Mouse (Mus musculus): ENCODE measurements around the gene Zpbp2. TPM values are rescaled to one million over a fixed set of nuclear protein-coding genes. Genes with fewer than 3 reads are reported as not detected.
A peak's percentile ranks its signal among the peaks of the same experiment; 100 is the strongest.
"Not testable (repeated sequence)": the region's sequence is repeated elsewhere in the genome, so short reads cannot be mapped to it uniquely, and the experiment has no call there.

The Zpbp2 gene
- polyA plus RNA-seq, 1 experiment from 2014 or later: not detected

DNA sequence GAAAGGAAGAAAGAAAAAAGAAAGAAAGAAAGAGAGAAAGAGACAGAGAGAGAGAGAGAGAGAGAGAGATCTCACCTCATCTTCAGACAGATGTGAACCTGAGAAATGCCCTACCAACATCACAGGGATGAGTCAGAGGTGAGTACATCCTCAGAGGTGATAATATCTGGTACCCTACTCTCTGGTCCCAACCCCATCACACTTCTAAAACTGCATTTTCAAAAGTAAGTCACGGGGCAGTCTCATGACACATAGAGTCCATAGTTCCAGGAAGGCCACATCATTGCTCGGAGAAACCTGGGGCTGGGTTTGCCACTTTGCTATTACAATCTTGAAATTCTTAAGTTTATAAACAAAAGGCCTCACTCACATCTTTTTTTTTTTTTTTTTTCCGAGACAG is 45.1 kb downstream of the Zpbp2 start:
- no peak overlapping the region for H3K27ac ChIP-seq
- H3K27me3 ChIP-seq: peaks cover 28% of the 10 kb centered on the region
- WGBS: 83% methylated on average over 3 of the region's 3 CpGs
- H3K4me2 ChIP-seq (replicated peaks): no peak overlapping the region
- H3K4me1 ChIP-seq: no peaks in the 10 kb centered on the region
- no peaks in the 10 kb centered on the region for H3K36me3 ChIP-seq
- no peak for ATAC-seq (ENCODE audit: insufficient number of reproducible peaks, insufficient read depth, low FRiP score, low TSS enrichment)
- H3K9ac ChIP-seq: no peak overlapping the region
- H3K9me3 ChIP-seq: no peaks in the 10 kb centered on the region
- no peak overlapping the region for H3K4me3 ChIP-seq

DNA sequence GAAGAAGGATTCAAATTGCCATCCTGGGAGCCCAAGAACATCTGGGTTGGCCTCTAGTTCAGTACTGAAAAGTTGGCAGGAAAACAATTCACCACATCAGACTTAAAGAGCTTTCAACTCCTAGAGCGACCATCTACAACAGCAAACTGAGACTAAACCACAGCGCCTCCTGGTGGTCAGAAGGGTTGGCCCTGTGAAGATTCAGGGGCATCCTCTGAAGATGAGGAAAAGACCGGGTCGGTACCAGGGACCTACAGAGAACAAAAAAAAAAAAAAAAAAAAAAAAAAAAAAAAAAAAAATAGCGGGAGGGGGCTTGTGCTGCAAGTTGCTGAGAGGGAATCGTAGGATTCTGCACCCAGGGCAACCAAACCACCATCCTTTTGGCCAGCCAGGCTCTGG is 46.5 kb downstream of the Zpbp2 start:
- H3K9ac ChIP-seq: no peak overlapping the region
- peaks cover 38% of the 10 kb centered on the region for H3K27me3 ChIP-seq
- no peaks in the 10 kb centered on the region for H3K36me3 ChIP-seq
- no peak overlapping the region for H3K4me2 ChIP-seq (replicated peaks)
- H3K4me1 ChIP-seq: peaks cover 6% of the 10 kb centered on the region; the same call in 1 of the 2 replicates
- no peak overlapping the region for H3K27ac ChIP-seq
- ATAC-seq (ENCODE audit: insufficient number of reproducible peaks, insufficient read depth, low FRiP score, low TSS enrichment): no peak
- H3K4me3 ChIP-seq: no peak overlapping the region
- WGBS: 43% methylated on average over 5 of the region's 6 CpGs
- no peaks in the 10 kb centered on the region for H3K9me3 ChIP-seq

DNA sequence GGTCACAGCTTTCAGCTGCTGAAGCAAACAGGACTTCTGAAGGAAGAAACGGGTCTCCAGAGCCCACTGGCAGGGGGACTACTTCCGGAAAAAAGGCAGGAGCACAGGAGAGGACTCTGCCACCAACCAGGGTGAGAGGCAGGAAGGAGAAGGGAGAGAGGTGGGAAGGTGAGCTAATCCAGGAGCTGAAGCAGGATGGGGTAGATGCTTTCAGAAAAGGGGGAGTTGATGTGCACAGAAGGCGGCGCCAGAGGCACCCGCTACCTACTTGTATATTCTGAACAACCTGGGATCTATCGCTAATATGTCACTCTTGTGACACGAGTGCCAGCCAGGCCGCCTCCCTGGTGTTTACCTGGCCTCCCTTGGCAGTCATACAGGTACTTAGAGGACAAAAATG is 47.1 kb downstream of the Zpbp2 start, which contains the start of gene Lrrc3c:
Lrrc3c (plus strand) TSS at position 301 of the 400 bp plus-strand sequence.
- H3K4me1 ChIP-seq: peaks cover 6% of the 10 kb centered on the region; the same call in 1 of the 2 replicates
- no peak within 1 kb of the TSS for H3K9ac ChIP-seq
- H3K27ac ChIP-seq: no peak within 1 kb of the TSS
- peaks cover 38% of the 10 kb centered on the region for H3K27me3 ChIP-seq
- no peaks in the 10 kb centered on the region for H3K9me3 ChIP-seq
- WGBS: 78% methylated on average over 8 of the region's 8 CpGs
- no peak within 1 kb of the TSS for H3K4me2 ChIP-seq (replicated peaks)
- H3K4me3 ChIP-seq: no peak within 1 kb of the TSS
- no peak for ATAC-seq (ENCODE audit: insufficient number of reproducible peaks, insufficient read depth, low FRiP score, low TSS enrichment)
- H3K36me3 ChIP-seq: no peaks in the 10 kb centered on the region

- H3K36me3 ChIP-seq: no peaks in the 10 kb centered on the region
- ATAC-seq (ENCODE audit: insufficient number of reproducible peaks, insufficient read depth, low FRiP score, low TSS enrichment): no peak
- no peak overlapping the region for H3K27ac ChIP-seq
- peaks cover 6% of the 10 kb centered on the region; the same call in 1 of the 2 replicates for H3K4me1 ChIP-seq
- peaks cover 38% of the 10 kb centered on the region for H3K27me3 ChIP-seq
- 69% methylated on average over 18 of the region's 18 CpGs for WGBS
- no peak overlapping the region for H3K4me3 ChIP-seq
- no peak overlapping the region for H3K4me2 ChIP-seq (replicated peaks)
- H3K9me3 ChIP-seq: no peaks in the 10 kb centered on the region
- no peak overlapping the region for H3K9ac ChIP-seq
Measured at GRCm38 (mm10) chr11:98598851-98599290, 48.0 kb downstream of the Zpbp2 start.

DNA sequence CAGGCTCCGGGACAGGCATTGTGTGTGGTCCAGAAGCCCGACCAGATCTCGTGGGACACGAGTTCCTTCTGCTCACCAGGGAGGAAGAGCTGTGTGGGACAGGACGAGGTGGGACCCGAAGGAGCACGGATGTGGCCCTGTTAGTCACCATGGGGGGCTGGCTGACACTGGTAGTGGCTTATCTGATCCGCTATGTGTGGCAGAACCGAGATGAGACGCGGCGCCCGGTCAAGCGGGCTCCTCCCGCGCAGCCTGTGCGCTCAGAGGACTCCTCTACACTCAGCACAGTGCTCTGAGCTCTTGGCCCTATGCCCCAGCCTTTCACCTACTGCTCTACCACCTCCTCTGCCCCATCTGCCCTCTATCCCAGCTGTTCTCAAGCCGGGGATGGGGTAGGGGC is 48.4 kb downstream of the Zpbp2 start:
- no peak overlapping the region for H3K9ac ChIP-seq
- no peaks in the 10 kb centered on the region for H3K36me3 ChIP-seq
- H3K27ac ChIP-seq: no peak overlapping the region
- peaks cover 38% of the 10 kb centered on the region for H3K27me3 ChIP-seq
- no peak overlapping the region for H3K4me2 ChIP-seq (replicated peaks)
- no peak for ATAC-seq (ENCODE audit: insufficient number of reproducible peaks, insufficient read depth, low FRiP score, low TSS enrichment)
- H3K4me1 ChIP-seq: peaks cover 6% of the 10 kb centered on the region; the same call in 1 of the 2 replicates
- no peak overlapping the region for H3K4me3 ChIP-seq
- WGBS: 39% methylated on average over 18 of the region's 18 CpGs
- no peaks in the 10 kb centered on the region for H3K9me3 ChIP-seq

DNA sequence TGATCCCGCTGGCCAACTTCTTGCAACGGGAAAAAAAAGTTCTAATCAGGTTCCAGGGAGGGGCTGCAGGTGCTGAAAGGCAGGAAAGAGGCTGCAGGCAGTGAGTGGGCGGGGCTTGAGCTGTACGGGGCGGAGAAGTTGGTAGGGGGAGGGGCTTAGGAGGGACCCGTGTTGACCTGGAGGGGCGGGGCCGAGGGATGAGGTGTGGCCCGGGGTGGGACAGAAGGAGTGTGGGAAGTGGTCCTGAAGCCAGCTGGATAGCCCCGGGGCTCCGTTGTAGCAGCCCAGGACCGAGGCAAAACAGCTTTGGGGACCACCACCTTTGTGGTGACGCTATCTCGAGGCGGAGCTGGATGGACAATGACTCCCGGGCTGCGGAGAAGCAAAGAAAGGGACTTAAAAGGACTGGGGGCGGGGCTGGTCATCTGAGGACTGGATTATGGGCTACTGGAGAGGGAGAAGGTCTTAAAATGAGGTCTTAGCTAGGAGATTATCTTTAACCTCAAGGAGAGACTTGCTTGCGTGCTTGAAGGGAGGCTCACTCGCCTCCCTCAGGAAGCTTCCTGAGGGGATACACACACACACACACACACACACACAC is 51.3 kb downstream of the Zpbp2 start:
- no peak for ATAC-seq (ENCODE audit: insufficient number of reproducible peaks, insufficient read depth, low FRiP score, low TSS enrichment)
- peaks cover 6% of the 10 kb centered on the region; the same call in 1 of the 2 replicates for H3K4me1 ChIP-seq
- whole genome bisulfite sequencing: under 1% methylated on average over 18 of the region's 20 CpGs
- H3K9ac ChIP-seq: no peak overlapping the region
- no peak overlapping the region for H3K27ac ChIP-seq
- peaks cover 38% of the 10 kb centered on the region for H3K27me3 ChIP-seq
- H3K4me3 ChIP-seq: peak overlapping the region; percentile 23; the same call in 1 of the 2 replicates
- no peaks in the 10 kb centered on the region for H3K9me3 ChIP-seq
- H3K36me3 ChIP-seq: no peaks in the 10 kb centered on the region
- peak overlapping the region; percentile 46 for H3K4me2 ChIP-seq (replicated peaks)

DNA sequence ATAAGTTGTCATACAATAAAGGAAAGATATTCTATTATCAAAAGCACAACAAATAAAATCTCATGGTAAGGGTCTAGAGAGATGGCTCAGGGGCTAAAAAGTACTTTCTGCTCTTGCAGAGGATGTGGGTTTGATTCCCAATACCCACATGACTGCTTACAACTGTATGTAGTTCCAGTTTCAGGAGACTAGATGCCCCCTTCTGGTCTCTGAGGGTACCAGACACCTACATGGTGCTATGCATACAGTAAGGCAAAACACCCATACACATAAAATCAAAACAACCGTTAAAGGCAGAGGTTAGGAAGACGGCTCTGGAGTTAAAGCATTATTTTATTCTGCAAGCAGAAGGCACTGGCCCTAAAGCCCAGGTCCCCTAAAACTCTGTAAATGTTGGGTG is 53.1 kb downstream of the Zpbp2 start:
- Histone ChIP-seq H3K27me3 (peaks cover 30% of the 10 kb centered on the region), H3K9ac (no peak overlapping the region), H3K4me1 (peaks cover 6% of the 10 kb centered on the region; the same call in 1 of the 2 replicates), H3K9me3 (no peaks in the 10 kb centered on the region), H3K27ac (no peak overlapping the region), H3K4me2 (replicated peaks) (no peak overlapping the region), H3K4me3 (no peak overlapping the region), H3K36me3 (no peaks in the 10 kb centered on the region)
- ATAC-seq (ENCODE audit: insufficient number of reproducible peaks, insufficient read depth, low FRiP score, low TSS enrichment): no peak
- WGBS: 82% methylated on average over 2 of the region's 2 CpGs

DNA sequence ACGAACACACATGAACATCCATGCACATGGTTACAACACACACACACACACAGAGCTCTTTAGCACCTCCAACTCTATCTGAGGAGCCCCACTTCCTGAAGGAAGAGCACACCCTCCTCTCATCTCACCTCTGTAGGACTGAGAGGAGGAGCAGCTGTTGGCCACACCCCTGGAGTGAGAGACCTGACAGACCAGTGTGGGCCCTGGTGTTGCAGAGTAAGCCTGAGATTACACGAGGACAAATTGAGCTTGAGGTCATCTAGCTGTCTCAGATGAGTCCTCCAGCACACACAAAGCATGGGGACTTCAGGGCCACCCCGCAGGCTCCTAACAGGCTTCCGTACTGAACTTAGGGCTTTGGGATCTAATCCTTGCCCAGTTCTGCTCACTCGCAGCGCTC is 54.0 kb downstream of the Zpbp2 start:
- H3K27me3 ChIP-seq: peaks cover 21% of the 10 kb centered on the region
- H3K9ac ChIP-seq: not testable (repeated sequence)

DNA sequence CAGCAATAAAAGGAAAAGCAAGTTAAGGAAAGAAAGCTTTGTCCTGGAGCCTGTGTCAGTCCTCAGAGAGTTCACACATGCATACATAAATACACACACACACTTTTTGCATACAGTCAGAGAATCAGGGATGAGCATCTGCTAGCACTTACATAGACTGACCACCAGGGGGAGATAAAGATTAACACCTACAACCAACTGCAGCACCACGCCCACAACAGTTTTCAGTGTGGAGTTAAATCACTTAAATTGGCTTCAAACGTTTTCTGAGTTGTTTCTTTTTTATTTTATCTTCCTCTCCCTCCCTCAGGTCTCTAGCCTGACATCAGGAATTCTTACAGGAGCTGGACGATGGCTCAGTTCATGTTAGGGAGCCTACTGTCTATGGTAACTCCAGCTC is 55.9 kb downstream of the Zpbp2 start:
- no peak overlapping the region for H3K9ac ChIP-seq
- ATAC-seq (ENCODE audit: insufficient number of reproducible peaks, insufficient read depth, low FRiP score, low TSS enrichment): no peak
- H3K27ac ChIP-seq: no peak overlapping the region
- H3K4me1 ChIP-seq: peaks cover 5% of the 10 kb centered on the region; the same call in 1 of the 2 replicates
- peaks cover 5% of the 10 kb centered on the region; the same call in 1 of the 2 replicates for H3K27me3 ChIP-seq
- H3K9me3 ChIP-seq: no peaks in the 10 kb centered on the region
- no peak overlapping the region for H3K4me3 ChIP-seq
- WGBS: 5% methylated on average over 3 of the region's 3 CpGs
- no peaks in the 10 kb centered on the region for H3K36me3 ChIP-seq
- H3K4me2 ChIP-seq (replicated peaks): no peak overlapping the region

More for the DNA sequence above, 54.0 kb downstream of the Zpbp2 start:
- H3K9me3 ChIP-seq; H3K36me3 ChIP-seq; H3K27ac ChIP-seq; ATAC-seq (ENCODE audit: insufficient number of reproducible peaks, insufficient read depth, low FRiP score, low TSS enrichment); H3K4me3 ChIP-seq; H3K4me1 ChIP-seq; H3K4me2 ChIP-seq (replicated peaks): not testable (repeated sequence)
- 64% methylated on average over 6 of the region's 6 CpGs for WGBS

Other genes starting within 250 kb of the Zpbp2 start
- gene Neurod2, start 221.4 kb upstream of the Zpbp2 start, polyA plus RNA-seq (2016; fragmentation: Nextera tagmentation; extraction: Ambion mirVana): 0.27 and 0.61 TPM in 2 replicates
- gene Ppp1r1b, start 202.7 kb upstream of the Zpbp2 start, polyA plus RNA-seq (2016; fragmentation: Nextera tagmentation; extraction: Ambion mirVana): 0.39 and 1.0 TPM in 2 replicates
- gene Stard3, start 192.7 kb upstream of the Zpbp2 start, polyA plus RNA-seq (2016; fragmentation: Nextera tagmentation; extraction: Ambion mirVana): 39.6 and 47.6 TPM in 2 replicates
- gene Tcap, start 167.3 kb upstream of the Zpbp2 start, polyA plus RNA-seq (2016; fragmentation: Nextera tagmentation; extraction: Ambion mirVana): 1.5 and 1.7 TPM in 2 replicates
- gene Pnmt, start 164.6 kb upstream of the Zpbp2 start, polyA plus RNA-seq (2016; fragmentation: Nextera tagmentation; extraction: Ambion mirVana): 0.33 TPM in 1 of 2 replicates, not detected in the other
- 9.8 and 10.4 TPM in 2 replicates for gene Pgap3, start 150.6 kb upstream of the Zpbp2 start, polyA plus RNA-seq (2016; fragmentation: Nextera tagmentation; extraction: Ambion mirVana)
- 47.4 and 49.4 TPM in 2 replicates for gene Erbb2, start 138.6 kb upstream of the Zpbp2 start, polyA plus RNA-seq (2016; fragmentation: Nextera tagmentation; extraction: Ambion mirVana)
- gene Mien1, start 112.1 kb upstream of the Zpbp2 start, polyA plus RNA-seq (2016; fragmentation: Nextera tagmentation; extraction: Ambion mirVana): 78.4 and 85.6 TPM in 2 replicates
- gene Grb7, start 104.7 kb upstream of the Zpbp2 start, polyA plus RNA-seq (2016; fragmentation: Nextera tagmentation; extraction: Ambion mirVana): 7.3 and 7.7 TPM in 2 replicates
- gene Ikzf3, start 5.1 kb upstream of the Zpbp2 start, polyA plus RNA-seq (2016; fragmentation: Nextera tagmentation; extraction: Ambion mirVana): 0.24 and 0.47 TPM in 2 replicates
- gene Ormdl3, start 36.3 kb downstream of the Zpbp2 start, polyA plus RNA-seq (2016; fragmentation: Nextera tagmentation; extraction: Ambion mirVana): 62.8 and 64.2 TPM in 2 replicates
- gene Lrrc3c, start 47.2 kb downstream of the Zpbp2 start, polyA plus RNA-seq (2016; fragmentation: Nextera tagmentation; extraction: Ambion mirVana): not detected in 2 replicates
- 1.1 TPM in 2 replicates for gene Gm12355, start 74.6 kb downstream of the Zpbp2 start, polyA plus RNA-seq (2016; fragmentation: Nextera tagmentation; extraction: Ambion mirVana)
- not detected in 2 replicates for gene Gsdma3, start 75.3 kb downstream of the Zpbp2 start, polyA plus RNA-seq (2016; fragmentation: Nextera tagmentation; extraction: Ambion mirVana)
- gene Gsdma2, start 95.7 kb downstream of the Zpbp2 start, polyA plus RNA-seq (2016; fragmentation: Nextera tagmentation; extraction: Ambion mirVana): not detected in 2 replicates
- gene Gsdma, start 113.3 kb downstream of the Zpbp2 start, polyA plus RNA-seq (2016; fragmentation: Nextera tagmentation; extraction: Ambion mirVana): 0.05 TPM in 1 of 2 replicates, not detected in the other
- gene Psmd3, start 131.5 kb downstream of the Zpbp2 start, polyA plus RNA-seq (2016; fragmentation: Nextera tagmentation; extraction: Ambion mirVana): 246 and 248 TPM in 2 replicates
- not detected in 2 replicates for gene Csf3, start 150.2 kb downstream of the Zpbp2 start, polyA plus RNA-seq (2016; fragmentation: Nextera tagmentation; extraction: Ambion mirVana)
- gene Med24, start 178.3 kb downstream of the Zpbp2 start, polyA plus RNA-seq (2016; fragmentation: Nextera tagmentation; extraction: Ambion mirVana): 70.4 and 73.6 TPM in 2 replicates
- 29.1 and 34.3 TPM in 2 replicates for gene Thra, start 189.5 kb downstream of the Zpbp2 start, polyA plus RNA-seq (2016; fragmentation: Nextera tagmentation; extraction: Ambion mirVana)
- 1.6 and 1.7 TPM in 2 replicates for gene Nr1d1, start 224.2 kb downstream of the Zpbp2 start, polyA plus RNA-seq (2016; fragmentation: Nextera tagmentation; extraction: Ambion mirVana)
- 35.2 and 35.6 TPM in 2 replicates for gene Msl1, start 244.4 kb downstream of the Zpbp2 start, polyA plus RNA-seq (2016; fragmentation: Nextera tagmentation; extraction: Ambion mirVana)